Mouse (Mus musculus) cerebellum, adult 8-10 months (tissue): ENCODE measurements around the gene Acsm4.
"Not testable (repeated sequence)": the region's sequence is repeated elsewhere in the genome, so short reads cannot be mapped to it uniquely, and the experiment has no call there.

Experiments used
- DNase-seq: peaks from one replicate; pipeline ENCODE4 v3.0.0; 2022

Acsm4 gene

DNA sequence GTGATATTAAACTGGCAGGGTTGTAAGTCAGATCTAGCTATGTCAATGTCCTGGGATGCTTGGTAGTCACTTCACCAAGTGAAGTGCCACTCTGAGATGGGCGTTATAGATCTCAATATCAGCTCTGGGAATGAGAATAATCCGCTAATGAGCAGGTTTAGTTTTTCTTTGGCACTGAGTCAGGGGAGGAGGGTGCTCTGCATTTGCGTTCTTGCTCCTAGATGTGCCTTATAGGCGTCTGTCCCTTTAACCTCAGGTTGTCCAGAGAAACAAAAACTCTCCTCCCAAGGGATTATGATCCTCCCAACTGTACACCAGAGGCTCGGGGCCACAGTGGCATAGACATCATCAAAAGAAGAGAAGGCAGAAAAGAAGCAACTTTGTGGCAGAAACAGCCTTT, at the start of gene Acsm4:
TSS of gene Acsm4 (plus strand) at position 301 of the 400 bp plus-strand sequence.
- no peak for DNase-seq

DNA sequence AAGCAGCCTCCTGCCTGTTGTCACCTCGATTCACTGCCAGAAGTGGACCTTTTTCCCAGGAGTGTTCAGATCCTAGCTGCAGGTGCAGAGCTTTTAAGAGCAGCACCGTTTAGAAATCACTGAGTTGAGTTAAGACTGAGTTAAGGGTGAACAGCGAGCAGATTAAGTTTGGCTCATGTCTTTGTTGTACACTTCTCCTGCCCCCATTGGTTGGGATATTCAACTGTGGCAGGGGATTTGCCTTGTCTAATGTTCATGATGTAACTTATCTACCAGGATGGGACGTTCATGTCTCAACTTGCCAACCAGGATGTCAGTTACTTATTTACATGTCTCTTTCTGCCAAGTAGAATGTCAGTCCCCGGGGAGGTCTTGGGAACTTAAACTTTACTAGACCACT, 47.5 kb upstream of the Acsm4 start:
- no peak for DNase-seq

DNA sequence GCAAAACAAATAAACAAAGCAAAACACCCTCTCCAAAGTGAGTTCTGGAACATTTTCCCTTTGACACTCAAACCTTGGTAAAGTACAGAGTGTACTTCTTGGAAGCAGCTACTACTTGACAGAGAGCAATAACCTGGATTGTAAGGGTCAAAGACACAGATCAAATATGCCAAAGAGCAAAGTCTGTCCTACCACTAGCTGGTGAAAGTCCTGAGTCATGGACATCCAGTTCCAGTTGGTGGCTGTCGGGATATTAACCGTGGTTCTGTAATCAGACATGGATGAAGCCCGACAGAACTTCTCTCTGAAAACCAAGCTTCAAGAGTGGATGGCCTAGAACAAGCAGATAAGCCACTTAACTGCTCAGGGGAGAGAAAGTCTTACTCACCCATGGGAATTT, 21.9 kb upstream of the Acsm4 start:
- DNase-seq = no peak

DNA sequence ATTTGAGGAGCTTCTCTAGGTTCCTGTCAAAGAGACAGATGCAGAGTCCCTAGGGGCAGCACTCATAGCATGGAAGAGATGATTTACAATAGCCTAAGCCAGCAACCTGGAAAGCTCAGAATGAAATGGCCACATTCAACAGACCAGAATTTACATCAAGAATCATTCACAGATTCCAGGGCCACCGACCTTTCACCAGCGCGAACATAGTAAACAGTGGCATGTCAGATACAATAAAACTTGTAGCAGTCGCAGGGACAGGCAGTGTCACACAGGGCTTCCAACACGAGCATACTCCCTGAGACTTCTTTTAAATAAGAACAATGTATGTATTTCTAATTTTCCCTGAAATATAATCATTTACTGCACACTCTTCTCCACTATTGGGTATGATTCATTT, 19.4 kb upstream of the Acsm4 start:
- no peak for DNase-seq

DNA sequence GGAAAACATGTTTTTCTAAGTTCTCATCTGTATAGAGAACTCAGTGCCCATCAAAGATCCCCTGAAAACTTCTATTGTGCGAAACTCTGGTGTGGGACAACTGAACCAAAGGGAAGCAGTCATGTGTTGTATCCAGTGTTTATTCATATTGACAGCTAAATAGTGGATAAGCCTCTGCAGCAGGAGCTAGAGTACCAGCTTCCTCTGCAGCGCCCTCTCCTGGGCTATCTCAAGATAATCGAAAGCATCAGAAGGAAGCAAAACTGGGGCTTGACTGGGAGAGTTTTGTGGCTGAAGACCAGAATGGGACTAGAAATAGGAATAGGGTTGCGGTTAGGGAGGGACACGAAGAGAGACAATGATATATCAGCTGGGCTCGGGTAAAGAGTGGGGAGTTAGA, 18.9 kb upstream of the Acsm4 start:
- no peak for DNase-seq

DNA sequence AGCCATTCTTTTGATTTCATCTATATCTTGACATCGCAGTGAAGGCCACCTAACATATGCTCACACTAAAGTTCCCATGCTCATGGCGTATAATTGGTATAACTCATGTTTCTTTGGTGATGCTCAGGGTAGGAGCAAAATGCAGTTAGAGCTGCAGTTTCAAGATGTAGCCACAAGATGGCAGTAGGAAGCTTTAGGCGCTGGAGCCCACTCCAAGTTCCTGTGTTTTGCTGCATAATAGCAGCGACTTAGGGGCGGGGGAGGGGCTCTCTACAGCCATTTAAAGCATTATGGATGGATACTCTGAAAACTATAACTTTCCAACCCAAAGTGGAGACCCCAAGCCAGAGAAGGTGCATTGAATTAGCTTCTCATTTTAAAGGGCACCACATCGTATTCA, 16.4 kb upstream of the Acsm4 start:
- DNase-seq = peak; percentile 6

DNA sequence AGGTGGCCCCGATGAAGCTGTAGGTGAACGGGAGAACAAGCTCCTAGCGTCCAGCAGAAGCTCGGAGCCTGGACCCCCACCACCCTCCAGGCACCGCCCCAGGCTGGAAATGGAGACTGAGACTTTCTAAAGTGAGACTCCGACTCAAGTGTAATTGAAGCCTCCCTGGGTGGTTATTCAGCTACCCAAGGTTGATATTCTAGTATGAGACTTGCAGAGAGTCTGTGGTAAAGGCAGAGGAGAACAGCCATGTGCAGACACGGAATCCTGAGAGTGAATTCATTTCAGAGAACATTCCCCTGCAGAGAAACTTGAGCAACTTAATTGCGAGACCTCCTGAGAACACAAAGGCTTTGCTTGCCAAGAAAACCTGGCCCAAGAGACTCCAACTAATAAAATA, 9.7 kb upstream of the Acsm4 start:
- no peak for DNase-seq

DNA sequence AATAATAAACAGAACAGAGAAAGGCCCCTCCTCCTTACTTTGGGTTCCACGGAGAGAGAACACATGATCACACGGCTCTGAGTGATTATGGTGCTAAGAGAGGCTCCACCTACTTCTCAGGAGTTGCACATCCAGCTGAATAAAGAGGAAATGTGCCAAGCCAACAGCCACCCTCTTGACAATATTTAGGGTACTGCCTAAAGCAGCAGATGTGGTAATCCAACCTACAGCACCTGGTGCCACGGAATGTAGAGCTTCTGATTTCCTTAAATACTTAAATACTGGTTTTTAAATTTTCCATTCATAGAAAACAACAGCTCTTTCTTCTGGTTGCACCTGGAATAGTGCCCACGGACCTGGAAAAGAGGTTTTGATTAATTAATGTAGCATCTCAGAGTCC, 7.1 kb upstream of the Acsm4 start:
- no peak for DNase-seq

DNA sequence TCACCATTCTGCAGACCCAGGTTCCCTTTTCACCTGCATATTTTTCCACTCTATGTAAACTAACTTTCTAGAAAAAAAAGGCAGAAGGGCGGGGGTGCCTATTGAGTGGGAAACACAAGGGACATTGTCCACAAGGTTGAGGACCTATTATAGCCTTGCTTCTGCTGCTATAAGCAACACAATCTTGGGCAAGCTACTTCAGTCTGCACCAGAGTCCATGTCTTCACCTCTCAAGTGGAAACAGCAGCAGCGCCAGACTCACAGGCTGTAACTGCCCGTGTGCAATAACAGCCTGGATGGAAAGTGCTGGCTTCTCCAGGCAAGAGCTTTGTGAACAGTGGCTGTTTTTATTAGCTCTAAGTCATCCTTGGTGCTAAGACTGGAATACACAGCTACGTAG, 2.5 kb downstream of the Acsm4 start:
- no peak for DNase-seq

- DNase-seq = no peak
These were observed 5.1 kb downstream of the Acsm4 start for GRCm38 (mm10) chr7:119694926-119695325.

GRCm38 (mm10) chr7:119714111-119714510, 24.3 kb downstream of the Acsm4 start:
- DNase-seq = no peak

DNA sequence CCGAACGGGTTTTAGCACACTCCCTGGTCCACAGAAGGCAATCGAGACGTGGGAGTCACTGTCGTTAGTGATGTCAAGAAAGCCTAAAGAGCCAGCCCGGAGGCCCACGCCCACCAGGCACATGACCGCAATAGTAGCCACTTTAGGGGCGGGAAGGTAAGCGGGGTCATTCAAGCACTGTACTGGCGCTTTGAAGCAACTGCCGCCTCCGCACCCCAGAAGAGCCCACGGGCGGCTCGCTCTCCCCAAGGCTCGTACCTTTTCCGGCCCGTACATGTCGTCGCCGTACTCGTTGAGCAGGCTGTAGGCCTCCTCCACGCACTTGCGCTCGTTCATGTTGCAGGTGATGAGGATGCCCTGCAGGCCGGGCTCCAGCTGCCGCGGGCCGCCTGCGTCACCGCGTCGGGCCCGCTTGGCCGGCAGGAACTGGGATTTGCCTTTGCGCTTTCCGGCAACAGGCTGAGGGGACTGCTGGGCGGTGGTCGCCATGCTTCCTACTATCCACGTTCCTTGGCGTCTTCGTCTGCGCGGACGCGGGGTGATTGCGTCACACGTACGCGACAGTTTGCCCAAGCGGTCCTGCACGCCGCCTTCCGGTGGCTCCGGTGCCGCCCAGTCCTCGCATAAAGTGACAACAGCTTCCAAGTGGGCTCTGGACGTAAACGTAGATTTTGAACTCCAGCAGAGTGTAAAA, 30.6 kb downstream of the Acsm4 start, which contains the start of gene Thumpd1:
TSS of gene Thumpd1 (minus strand) at position 546 of the 694 bp plus-strand sequence.
- peak; percentile 91 for DNase-seq

DNA sequence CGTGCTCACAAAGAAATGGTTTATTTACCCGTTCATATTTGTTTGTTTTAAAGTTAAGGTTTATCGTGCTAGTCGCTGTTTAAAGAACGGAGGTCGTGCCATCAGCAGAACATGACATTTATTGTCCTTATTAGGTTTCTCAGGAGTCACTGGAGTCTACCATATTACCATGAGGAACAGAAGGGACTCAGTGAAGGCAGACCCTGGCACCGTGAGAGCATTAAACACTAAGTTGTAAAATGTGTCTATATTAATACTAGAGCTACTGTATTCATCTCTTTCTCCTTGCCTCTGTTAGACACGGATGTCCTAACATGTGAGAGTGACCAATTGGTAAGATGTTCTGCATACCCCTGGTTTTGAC, 31.1 kb downstream of the Acsm4 start:
- no peak for DNase-seq

GRCm38 (mm10) chr7:119727621-119728020, 37.8 kb downstream of the Acsm4 start:
- no peak for DNase-seq

DNA sequence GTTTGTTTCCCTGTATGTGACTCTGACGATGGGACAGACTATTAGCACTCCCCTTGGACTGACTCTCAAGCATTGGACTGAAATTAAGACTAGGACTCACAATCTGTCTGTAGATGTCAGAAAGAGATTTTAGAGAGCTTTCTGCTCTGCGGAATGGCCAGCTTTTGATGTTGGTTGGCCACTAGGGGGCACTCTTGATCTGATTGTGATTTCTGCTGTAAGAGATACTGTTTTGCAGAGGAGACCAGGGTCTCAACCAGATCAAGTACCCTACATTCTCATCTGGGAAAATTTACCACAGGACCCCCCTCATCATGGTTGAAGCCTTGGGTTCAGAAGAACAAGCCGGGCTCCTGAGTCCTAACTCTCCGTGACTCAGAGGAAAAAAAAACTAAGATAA, 41.4 kb downstream of the Acsm4 start:
- DNase-seq = not testable (repeated sequence)

- no peak for DNase-seq
These were observed 49.1 kb downstream of the Acsm4 start for GRCm38 (mm10) chr7:119738877-119739276.

DNA sequence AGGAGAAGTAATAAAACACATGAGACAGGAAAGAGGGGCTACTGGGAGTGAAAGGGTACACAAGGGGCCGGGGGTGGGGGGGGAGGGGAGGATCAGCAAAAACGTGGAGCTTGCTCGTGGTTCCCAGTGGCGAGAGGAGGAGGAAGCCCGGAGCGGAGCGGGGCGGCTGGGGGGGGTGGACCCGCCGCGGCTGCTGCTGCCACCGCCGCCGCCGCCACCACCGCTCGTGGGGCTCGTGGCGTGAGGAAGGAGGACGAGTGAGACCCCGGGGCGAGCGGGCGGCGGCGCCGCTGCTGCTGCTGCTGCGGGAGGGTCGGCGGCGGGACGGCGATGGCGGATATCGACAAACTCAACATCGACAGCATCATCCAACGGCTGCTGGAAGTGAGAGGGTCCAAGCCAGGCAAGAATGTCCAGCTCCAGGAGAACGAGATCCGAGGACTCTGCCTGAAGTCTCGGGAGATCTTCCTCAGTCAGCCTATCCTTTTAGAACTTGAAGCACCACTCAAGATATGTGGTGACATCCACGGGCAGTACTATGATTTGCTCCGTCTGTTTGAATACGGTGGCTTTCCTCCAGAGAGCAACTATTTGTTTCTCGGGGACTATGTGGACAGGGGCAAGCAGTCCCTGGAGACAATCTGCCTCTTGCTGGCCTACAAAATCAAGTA, 50.1 kb downstream of the Acsm4 start:
- DNase-seq = not testable (repeated sequence)

DNA sequence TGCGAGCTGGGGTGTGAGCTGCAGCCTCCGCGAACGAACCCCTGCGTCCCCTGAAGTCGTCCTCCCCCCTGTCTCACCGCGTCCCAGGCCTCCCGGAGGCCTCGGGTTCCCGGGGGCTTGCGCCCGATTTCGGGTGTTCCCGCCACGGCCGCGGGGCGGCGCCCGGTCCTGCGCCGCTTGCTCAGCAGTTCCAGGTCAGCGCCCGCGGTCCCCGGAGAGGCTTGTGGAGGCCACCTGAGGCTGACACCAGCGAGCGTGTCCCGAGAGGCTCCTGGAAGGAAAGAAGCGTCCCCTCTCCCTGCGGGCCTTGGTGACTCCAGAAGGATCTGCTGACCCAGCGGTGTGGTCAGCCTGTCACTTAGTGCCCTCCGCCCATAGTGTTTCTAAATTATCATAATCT, 54.5 kb downstream of the Acsm4 start:
- DNase-seq = no peak

GRCm38 (mm10) chr7:119745869-119746268, 56.0 kb downstream of the Acsm4 start:
- no peak for DNase-seq

GRCm38 (mm10) chr7:119748761-119749160, 58.9 kb downstream of the Acsm4 start:
- DNase-seq = no peak

- no peak for DNase-seq
These were observed 60.1 kb downstream of the Acsm4 start for GRCm38 (mm10) chr7:119749942-119750341.

DNA sequence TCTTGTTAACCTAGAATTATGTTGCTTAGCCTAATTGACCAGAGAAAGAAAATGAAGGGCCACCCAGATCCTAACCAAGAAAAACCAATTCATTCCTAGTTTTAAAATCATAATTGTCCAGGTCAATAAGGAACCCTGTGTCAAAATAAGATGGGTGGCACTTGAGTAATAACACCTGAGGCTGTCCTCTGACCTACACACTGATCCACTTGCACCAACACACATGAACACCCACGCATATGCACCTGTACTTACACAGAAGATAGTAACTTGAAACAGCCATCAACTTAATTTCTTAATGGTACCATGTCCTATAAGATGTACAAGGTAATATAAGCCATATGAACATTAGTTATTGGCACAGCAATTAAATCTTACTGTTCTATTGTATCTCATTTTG, 63.9 kb downstream of the Acsm4 start:
- DNase-seq = no peak

DNA sequence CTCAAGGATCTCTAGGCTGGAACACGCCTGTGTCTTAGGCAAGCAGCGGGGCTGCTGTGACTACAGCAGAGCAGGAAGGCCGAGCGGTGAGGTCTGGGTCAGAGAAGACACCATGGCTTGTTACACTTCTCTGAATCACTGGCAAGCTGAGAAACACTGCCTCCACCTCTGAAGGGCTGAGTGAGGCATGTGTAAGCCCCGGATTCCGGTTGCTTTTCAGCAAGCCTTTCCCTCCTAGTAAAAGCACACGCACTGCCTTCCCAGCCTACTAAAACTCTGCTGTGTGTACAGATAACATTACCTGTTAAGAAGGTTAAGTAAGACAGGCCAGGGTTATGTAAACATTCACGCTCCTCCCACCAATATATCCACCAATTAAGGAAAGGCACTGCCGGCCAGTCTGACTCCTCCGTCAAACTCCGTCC, 70.7 kb downstream of the Acsm4 start, which contains the start of gene Acsm3:
TSS of gene Acsm3 (plus strand) at position 397 of the 425 bp plus-strand sequence.
- DNase-seq = no peak

DNA sequence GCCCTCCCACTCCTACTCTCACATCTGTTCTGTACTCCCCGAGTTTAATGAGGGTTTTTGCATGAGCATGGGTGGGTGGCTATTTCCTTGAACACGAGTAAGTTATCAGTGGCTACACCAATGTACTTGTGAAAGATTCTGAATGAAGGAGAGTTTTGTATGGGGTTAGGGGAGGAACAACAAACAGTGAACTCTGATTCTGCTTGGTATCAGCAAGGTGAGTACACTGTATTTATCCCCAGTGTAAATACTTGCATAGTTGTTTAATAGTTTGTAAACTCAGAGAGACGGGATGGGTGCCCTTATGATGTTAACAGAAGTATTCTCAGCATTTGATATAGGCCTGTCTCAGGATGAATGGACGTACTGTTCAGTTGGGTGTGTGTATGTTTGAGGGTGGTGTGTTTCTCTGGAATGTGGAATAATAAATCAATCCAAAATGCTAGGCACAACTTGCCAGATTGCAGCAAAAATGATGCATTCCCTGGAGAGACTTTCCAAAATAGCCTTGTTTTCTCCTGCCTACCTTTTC, 72.4 kb downstream of the Acsm4 start:
- DNase-seq = no peak
